Mouse (Mus musculus) small intestine, adult 2 months (tissue): ENCODE results near the gene Asb2. TPM values are rescaled to one million over a fixed set of nuclear protein-coding genes. Genes with fewer than 3 reads are reported as not detected.
A peak's percentile ranks its signal among the peaks of the same experiment; 100 is the strongest.

Experiments used
- H3K27ac ChIP-seq: fragments of 200-500 bp; 2 replicates; pipeline ENCODE4 v1.5.1; 2012; ENCODE audit warnings: low read depth, low read length, control low read depth, inconsistent platforms; ENCODE audit not compliant: insufficient read depth
- H3K27me3 ChIP-seq: fragments of 200-500 bp; 2 replicates; pipeline ENCODE4 v1.6.1; 2012; ENCODE audit warnings: mild to moderate bottlenecking, moderate library complexity, low read length, inconsistent platforms; ENCODE audit not compliant: control insufficient read depth, insufficient read depth
- H3K36me3 ChIP-seq: fragments of 200-500 bp; 2 replicates; pipeline ENCODE4 v1.6.1; 2012; ENCODE audit warnings: mild to moderate bottlenecking, low read length, control low read depth, inconsistent platforms; ENCODE audit not compliant: control insufficient read depth, insufficient read depth
- H3K4me1 ChIP-seq: fragments of 200-500 bp; 2 replicates; pipeline ENCODE4 v1.6.1; 2012; ENCODE audit warnings: low read length, inconsistent platforms, mixed read lengths; ENCODE audit not compliant: control insufficient read depth, insufficient read depth, insufficient read length
- H3K4me3 ChIP-seq: fragments of 200-500 bp; 2 replicates; pipeline ENCODE4 v1.5.1; 2012; ENCODE audit warnings: low read depth, mild to moderate bottlenecking, control low read depth, inconsistent platforms, low read length, moderate library complexity
- CTCF ChIP-seq: fragments of 200-500 bp; IDR thresholded peaks from 2 replicates; pipeline ENCODE4 v1.5.1; 2012; ENCODE audit warnings: low read depth, mild to moderate bottlenecking, control low read depth, inconsistent platforms, low read length, moderate library complexity, mixed read lengths; ENCODE audit not compliant: insufficient replicate concordance, insufficient read length; ENCODE audit errors: extremely low read depth
- POLR2A ChIP-seq: fragments of 200-500 bp; IDR thresholded peaks from 2 replicates; pipeline ENCODE4 v1.6.1; 2012; ENCODE audit warnings: low read depth, mild to moderate bottlenecking, control low read depth, inconsistent platforms, low read length, moderate library complexity
- WGBS: fragments of 180-500 bp; shearing (Covaris S2); methylation state at CpG from one replicate; pipeline ENCODE4 v1.1.7; 2018; 5-methylcytosine and 5-hydroxymethylcytosine counted together
- polyA plus RNA-seq: library from polyadenylated mRNA; depleted of rRNA; stranded (reverse); fragments of >200 nt; gene quantifications from 2 replicates; pipeline ENCODE4 v1.2.3, GENCODE M21; 2012

Gene Asb2
- polyA plus RNA-seq, 1 experiment, result 106 TPM

DNA sequence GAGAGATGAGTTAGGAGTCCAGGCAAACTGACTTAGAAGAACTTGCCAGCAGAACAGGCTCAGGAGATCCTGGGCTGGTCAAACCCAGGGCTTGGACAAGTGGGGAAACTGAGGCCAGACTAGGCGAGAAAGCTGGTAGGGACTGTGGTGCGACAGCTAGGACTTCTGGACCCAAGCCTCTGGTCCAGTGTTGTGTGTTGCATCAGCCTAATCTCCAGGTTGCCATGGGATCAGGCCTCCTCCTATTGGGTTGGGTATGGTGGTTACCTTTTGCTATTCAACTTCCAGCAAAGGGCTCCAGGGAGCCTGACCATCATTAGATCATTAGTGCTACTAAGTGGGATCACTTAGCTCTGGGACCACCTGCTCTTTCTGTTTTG, 33.5 kb upstream of the Asb2 start:
- Histone ChIP-seq H3K27me3 (no peaks in the 10 kb centered on the region), H3K36me3 (no peaks in the 10 kb centered on the region), H3K4me3 (peak overlapping the region; percentile 95), H3K4me1 (peaks cover 6% of the 10 kb centered on the region; the same call in 1 of the 2 replicates), H3K27ac (no peak overlapping the region)
- TF ChIP-seq CTCF (no peak), POLR2A (no peak)
- WGBS, result 74% methylated on average over 2 of the region's 2 CpGs

DNA sequence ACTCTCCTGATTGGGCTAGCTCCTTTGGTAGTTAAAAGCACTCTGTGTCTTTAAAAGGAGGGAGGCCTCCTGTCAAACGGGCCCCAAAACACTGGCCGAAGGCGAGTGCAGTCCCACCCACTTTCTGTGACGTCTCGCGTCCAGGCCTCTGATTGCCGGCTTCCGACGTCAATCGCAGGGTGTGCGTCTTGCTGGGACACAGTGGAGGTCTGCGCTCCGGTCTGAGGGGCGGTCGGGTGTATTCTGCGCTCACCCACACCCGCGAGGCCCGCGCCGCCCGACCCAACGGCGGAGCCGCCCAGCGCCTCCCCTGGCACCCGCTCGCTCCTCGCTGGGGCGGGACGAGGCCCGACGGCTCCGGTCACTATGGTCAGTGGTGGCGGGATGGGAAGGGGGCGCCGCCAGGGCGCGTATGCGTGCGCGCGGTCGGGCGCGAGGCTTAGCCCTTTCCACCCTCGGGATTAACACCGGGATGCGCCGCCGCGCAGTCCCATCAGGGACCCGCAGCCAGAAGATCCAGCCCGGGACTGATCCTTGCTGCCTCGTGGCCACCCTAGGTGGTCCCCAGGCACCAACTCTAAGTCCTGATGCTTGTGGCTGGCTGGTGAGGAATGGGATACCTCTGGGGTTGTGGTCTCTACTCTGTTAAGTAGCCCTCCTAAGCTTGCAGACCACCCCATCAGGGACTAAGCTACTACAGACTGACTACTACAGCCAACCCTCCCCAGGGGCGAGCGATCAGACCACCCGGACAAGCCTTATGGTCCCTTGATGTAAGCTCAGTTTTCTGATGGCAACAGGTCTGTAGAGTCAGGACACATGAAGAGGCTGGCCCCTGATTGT, 32.9 kb upstream of the Asb2 start, which contains the start of gene Otub2:
Otub2 (plus strand) TSS at position 178 of the 843 bp plus-strand sequence.
- no peaks in the 10 kb centered on the region for H3K36me3 ChIP-seq
- H3K4me1 ChIP-seq, result peaks cover 6% of the 10 kb centered on the region; the same call in 1 of the 2 replicates
- H3K4me3 ChIP-seq, result peak within 1 kb of the TSS; percentile 95
- H3K27ac ChIP-seq, result no peak within 1 kb of the TSS
- WGBS, result 2% methylated on average over 58 of the region's 58 CpGs
- TF ChIP-seq POLR2A (no peak), CTCF (no peak)
- H3K27me3 ChIP-seq, result no peaks in the 10 kb centered on the region

GRCm38 (mm10) chr12:103380226-103380625, 24.4 kb upstream of the Asb2 start:
- Histone ChIP-seq H3K27me3 (no peaks in the 10 kb centered on the region), H3K4me3 (no peak overlapping the region), H3K27ac (no peak overlapping the region), H3K36me3 (no peaks in the 10 kb centered on the region), H3K4me1 (no peaks in the 10 kb centered on the region)
- 71% methylated on average over 4 of the region's 4 CpGs for WGBS
- no peak for TF ChIP-seq CTCF
- no peak for TF ChIP-seq POLR2A

DNA sequence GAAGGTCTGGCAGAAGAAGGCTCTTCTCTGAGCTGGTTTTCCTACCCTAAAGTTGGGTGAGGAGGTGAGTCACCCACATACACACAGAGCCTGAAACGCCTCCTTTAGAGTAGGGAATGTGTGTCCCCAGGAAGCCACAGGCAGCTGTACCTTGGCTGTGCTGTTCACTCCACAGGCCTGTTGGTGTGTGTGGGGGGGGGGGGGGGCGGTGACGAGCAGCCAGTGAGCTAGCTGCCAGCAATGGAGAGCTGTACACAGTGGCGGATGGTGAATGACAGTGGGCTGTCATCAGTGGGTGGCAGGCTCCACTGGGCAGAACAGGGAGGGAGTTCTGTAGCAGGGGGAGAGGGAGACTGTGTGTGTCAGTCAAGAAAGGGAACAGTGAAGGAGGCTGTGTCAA, 21.0 kb upstream of the Asb2 start:
- WGBS, result 43% methylated on average over 4 of the region's 4 CpGs

DNA sequence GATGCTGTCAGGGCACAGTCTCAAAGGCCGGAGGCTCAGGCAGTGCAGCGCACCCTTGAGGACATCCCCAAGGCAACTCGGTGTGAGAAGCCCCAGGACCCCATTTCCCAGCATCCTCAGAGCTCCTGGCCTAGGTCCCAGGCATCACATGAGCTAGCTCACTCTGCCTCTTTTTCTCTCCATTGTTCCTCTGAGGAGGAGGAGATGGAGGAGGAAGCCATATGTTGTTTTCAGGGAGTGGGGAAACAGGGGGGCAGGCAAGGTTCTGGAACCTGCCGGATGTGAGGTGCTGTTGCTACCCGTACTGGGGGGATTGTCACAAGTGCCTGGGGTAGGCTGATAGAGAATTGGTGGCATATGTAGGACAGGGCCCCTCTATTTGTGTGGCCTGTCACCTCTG, 20.3 kb upstream of the Asb2 start:
- 63% methylated on average over 5 of the region's 5 CpGs for WGBS
- H3K4me3 ChIP-seq, result no peak overlapping the region
- no peaks in the 10 kb centered on the region for H3K4me1 ChIP-seq
- no peaks in the 10 kb centered on the region for H3K27me3 ChIP-seq
- H3K36me3 ChIP-seq, result no peaks in the 10 kb centered on the region
- H3K27ac ChIP-seq, result no peak overlapping the region
- TF ChIP-seq POLR2A, result no peak
- TF ChIP-seq CTCF, result no peak

More for the DNA sequence above, 21.0 kb upstream of the Asb2 start:
- Histone ChIP-seq H3K27me3 (no peaks in the 10 kb centered on the region), H3K4me1 (no peaks in the 10 kb centered on the region), H3K4me3 (no peak overlapping the region), H3K27ac (no peak overlapping the region), H3K36me3 (no peaks in the 10 kb centered on the region)
- TF ChIP-seq POLR2A (no peak), CTCF (no peak)

GRCm38 (mm10) chr12:103373530-103374236, 17.9 kb upstream of the Asb2 start:
- Histone ChIP-seq H3K4me3 (no peak overlapping the region), H3K4me1 (no peaks in the 10 kb centered on the region), H3K27me3 (no peaks in the 10 kb centered on the region), H3K36me3 (no peaks in the 10 kb centered on the region), H3K27ac (no peak overlapping the region)
- WGBS, result 51% methylated on average over 8 of the region's 8 CpGs
- TF ChIP-seq POLR2A, result no peak
- TF ChIP-seq CTCF, result no peak

- 22% methylated on average over 6 of the region's 6 CpGs for WGBS
- H3K4me3 ChIP-seq, result no peak overlapping the region
- H3K27me3 ChIP-seq, result no peaks in the 10 kb centered on the region
- H3K4me1 ChIP-seq, result no peaks in the 10 kb centered on the region
- no peak overlapping the region for H3K27ac ChIP-seq
- no peak for TF ChIP-seq POLR2A
- peak; percentile 84; the same call in 1 of the 2 replicates for TF ChIP-seq CTCF
- no peaks in the 10 kb centered on the region for H3K36me3 ChIP-seq
Measured at GRCm38 (mm10) chr12:103371711-103372110, 15.9 kb upstream of the Asb2 start.
